Mouse (Mus musculus) liver, postnatal 0 days (tissue): ENCODE results near the gene Gm17509.

Experiments
- CTCF ChIP-seq: sonication (generic); IDR thresholded peaks from 2 replicates; pipeline ENCODE4 v1.5.1; 2016; ENCODE audit warnings: antibody characterized with exemption, low read depth
- EP300 ChIP-seq: IDR thresholded peaks from 2 replicates; pipeline ENCODE4 v1.6.1; 2016; ENCODE audit warnings: antibody characterized with exemption, low read depth, mild to moderate bottlenecking

DNA sequence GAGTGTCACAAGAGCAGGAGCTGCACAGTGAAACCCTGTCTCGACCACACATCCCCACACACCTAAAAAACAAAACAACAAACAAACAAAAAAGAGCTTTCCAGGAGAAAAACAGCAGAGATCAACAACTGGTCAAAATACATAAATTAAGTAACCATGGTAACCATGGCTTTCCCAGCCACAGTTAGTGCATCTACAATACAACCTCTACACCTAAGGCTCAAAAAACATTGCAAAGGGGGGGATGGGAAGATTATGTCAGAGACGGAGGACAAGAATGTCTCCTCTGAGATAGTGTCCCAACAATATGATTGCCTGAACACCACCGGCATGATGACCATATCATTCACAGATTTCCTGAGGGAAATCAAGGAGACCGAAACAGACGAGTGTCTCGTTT is 35.5 kb downstream of the Gm17509 start:
- TF ChIP-seq EP300 (no peak), CTCF (no peak)
